Mouse (Mus musculus) cerebellum, adult (tissue): ENCODE measurements around the gene Adrm1.

Source experiments
- ATAC-seq: cut with Nextera tagmentation; 2 replicates; pipeline ENCODE4 v1.9.2; 2017; ENCODE audit warnings: mild to moderate bottlenecking, moderate library complexity, mixed read lengths; ENCODE audit not compliant: insufficient number of reproducible peaks, low FRiP score, low TSS enrichment

Adrm1 gene

GRCm38 (mm10) chr2:180215951-180216350 lies 44.7 kb downstream of the Adrm1 start:
- no peak for ATAC-seq

GRCm38 (mm10) chr2:180216921-180217320 lies 45.6 kb downstream of the Adrm1 start:
- ATAC-seq = no peak

- ATAC-seq = no peak
Observed at GRCm38 (mm10) chr2:180217587-180217986, 46.3 kb downstream of the Adrm1 start.

GRCm38 (mm10) chr2:180218241-180218640 lies 47.0 kb downstream of the Adrm1 start:
- no peak for ATAC-seq

GRCm38 (mm10) chr2:180218677-180219076 lies 47.4 kb downstream of the Adrm1 start:
- no peak for ATAC-seq

- no peak for ATAC-seq
Observed at GRCm38 (mm10) chr2:180219145-180219943, 48.1 kb downstream of the Adrm1 start.

GRCm38 (mm10) chr2:180220165-180220564 lies 48.9 kb downstream of the Adrm1 start:
- no peak for ATAC-seq

- ATAC-seq = no peak
Observed at GRCm38 (mm10) chr2:180221051-180221450, 49.8 kb downstream of the Adrm1 start.

GRCm38 (mm10) chr2:180222250-180222649 lies 51.0 kb downstream of the Adrm1 start:
- no peak for ATAC-seq

GRCm38 (mm10) chr2:180224647-180225043 lies 53.4 kb downstream of the Adrm1 start:
- no peak for ATAC-seq

GRCm38 (mm10) chr2:180225044-180225761 lies 53.9 kb downstream of the Adrm1 start:
- ATAC-seq = peak; percentile 28; the same call in 1 of the 2 replicates
